Mouse (Mus musculus) spleen, adult 2 months (tissue): ENCODE results near the gene Rrp15.

Experiments used
- CTCF ChIP-seq: fragments of 200-500 bp; IDR thresholded peaks from 2 replicates; pipeline ENCODE4 v1.5.1; 2011; ENCODE audit warnings: mild to moderate bottlenecking, inconsistent platforms; ENCODE audit not compliant: insufficient read depth, insufficient read length, insufficient replicate concordance; ENCODE audit errors: extremely low read depth
- POLR2A ChIP-seq: fragments of 200-500 bp; IDR thresholded peaks from 2 replicates; pipeline ENCODE4 v1.6.1; 2011; ENCODE audit warnings: low read depth, low read length, inconsistent platforms

- TF ChIP-seq POLR2A (no peak), CTCF (no peak)
These were observed 19.2 kb upstream of the Rrp15 start for GRCm38 (mm10) chr1:186768392-186768791.
